In the genomic region with DNA sequence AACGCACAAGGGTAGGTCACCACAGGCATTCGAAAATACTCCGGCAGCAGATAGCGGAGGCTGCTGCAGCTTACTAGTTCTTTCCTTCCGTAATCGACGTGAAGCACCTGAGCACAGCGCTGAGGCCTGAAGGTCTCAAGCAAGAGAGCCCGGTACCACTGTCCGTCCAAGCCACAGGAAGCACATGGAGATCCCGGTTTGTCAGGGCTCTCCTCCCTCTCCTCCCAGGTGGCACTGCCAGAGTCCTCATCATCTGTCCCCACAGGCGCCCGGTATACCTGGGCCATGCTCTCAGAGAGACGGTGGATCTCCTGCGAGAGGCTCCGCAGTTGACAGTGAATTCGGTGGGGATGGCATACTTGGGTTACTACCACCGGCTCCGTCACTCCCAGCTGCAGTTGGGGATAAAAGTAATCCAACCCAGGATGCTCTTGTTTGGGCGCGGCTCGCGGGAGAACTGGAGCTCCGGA, we compare ENCODE assay signal across 10 mouse cellular contexts. TPM values are rescaled to one million over a fixed set of nuclear protein-coding genes. Genes with fewer than 3 reads are reported as not detected.
DNase-seq lines count a peak whose midpoint lies in the region; ATAC-seq and TF ChIP-seq lines count a peak whose summit lies in the region.
"Had no signal": no experiment of that assay in that cellular context is flagged by ENCODE, and none has a peak within 500 bp of the region (broad histone marks: within the 10 kb centered on the region; RNA-seq: fewer than 3 reads in every experiment).

No protein-coding gene starts in this region.

- H3K36me3 ChIP-seq in heart, embryonic 15.5 days = no peaks in the 10 kb centered on the region
- H3K36me3 ChIP-seq in embryonic facial prominence, embryonic 13.5 days = no peaks in the 10 kb centered on the region
- no peaks in the 10 kb centered on the region for H3K36me3 ChIP-seq in hindbrain, postnatal 0 days (ENCODE audit: insufficient read depth, low read length)
- H3K36me3 ChIP-seq in midbrain, embryonic 15.5 days (replicated peaks) = no peaks in the 10 kb centered on the region

- H3K9ac ChIP-seq in heart, embryonic 15.5 days = no peak overlapping the region
- H3K9ac ChIP-seq in embryonic facial prominence, embryonic 13.5 days = peak overlapping the region; percentile 53; the same call in 1 of the 2 replicates
- 0 out of 2 replicates have a peak overlapping the region, but pooled peaks have one; percentile 52 for H3K9ac ChIP-seq in hindbrain, postnatal 0 days (replicated peaks; ENCODE audit: low read length)
- peak overlapping the region; percentile 43 for H3K9ac ChIP-seq in midbrain, embryonic 15.5 days
- H3K9ac ChIP-seq: liver, embryonic 14.5 days had no signal

- peaks cover 15% of the 10 kb centered on the region for H3K4me1 ChIP-seq in heart, embryonic 15.5 days (replicated peaks)
- peaks cover 20% of the 10 kb centered on the region for H3K4me1 ChIP-seq in embryonic facial prominence, embryonic 13.5 days
- H3K4me1 ChIP-seq in hindbrain, postnatal 0 days (ENCODE audit: insufficient read depth, low read length) = peaks cover 12% of the 10 kb centered on the region
- H3K4me1 ChIP-seq in midbrain, embryonic 15.5 days = peaks cover 15% of the 10 kb centered on the region

- 26% methylated on average over 24 of the region's 24 CpGs for WGBS in heart, embryonic 15.5 days
- 20% methylated on average over 24 of the region's 24 CpGs for WGBS in embryonic facial prominence, embryonic 13.5 days
- WGBS in hindbrain, postnatal 0 days = 22% methylated on average over 24 of the region's 24 CpGs
- WGBS in midbrain, embryonic 15.5 days = 17% methylated on average over 24 of the region's 24 CpGs

- H3K27ac ChIP-seq in heart, embryonic 15.5 days = no peak overlapping the region
- H3K27ac ChIP-seq in embryonic facial prominence, embryonic 13.5 days = no peak overlapping the region
- H3K27ac ChIP-seq in hindbrain, postnatal 0 days = no peak overlapping the region
- no peak overlapping the region for H3K27ac ChIP-seq in midbrain, embryonic 15.5 days
- H3K27ac ChIP-seq: liver, embryonic 14.5 days had no signal

- no peaks in the 10 kb centered on the region for H3K9me3 ChIP-seq in heart, embryonic 15.5 days (replicated peaks)
- H3K9me3 ChIP-seq in embryonic facial prominence, embryonic 13.5 days = peaks cover 5% of the 10 kb centered on the region
- H3K9me3 ChIP-seq in hindbrain, postnatal 0 days (ENCODE audit: low read length) = no peaks in the 10 kb centered on the region
- H3K9me3 ChIP-seq in midbrain, embryonic 15.5 days = no peaks in the 10 kb centered on the region

- ATAC-seq in heart, embryonic 15.5 days (replicated peaks; ENCODE audit: insufficient number of reproducible peaks, insufficient read depth, low FRiP score, low read depth) = no peak
- ATAC-seq in embryonic facial prominence, embryonic 13.5 days (ENCODE audit: insufficient number of reproducible peaks, insufficient read depth, low FRiP score, low TSS enrichment, low read depth) = no peak
- peak; percentile 38; the same call in 1 of the 2 replicates for ATAC-seq in hindbrain, postnatal 0 days
- ATAC-seq in midbrain, embryonic 15.5 days (replicated peaks) = peak; percentile 59

- H3K27me3 ChIP-seq in heart, embryonic 15.5 days = peaks cover 43% of the 10 kb centered on the region
- H3K27me3 ChIP-seq in embryonic facial prominence, embryonic 13.5 days = peaks cover 51% of the 10 kb centered on the region
- H3K27me3 ChIP-seq in hindbrain, postnatal 0 days (ENCODE audit: insufficient read depth, low read length) = peaks cover 15% of the 10 kb centered on the region
- peaks cover 29% of the 10 kb centered on the region for H3K27me3 ChIP-seq in midbrain, embryonic 15.5 days (replicated peaks)
- H3K27me3 ChIP-seq: CH12.LX had no signal

- peak overlapping the region; percentile 47 for H3K4me3 ChIP-seq in heart, embryonic 15.5 days
- peak overlapping the region; percentile 48 for H3K4me3 ChIP-seq in embryonic facial prominence, embryonic 13.5 days
- H3K4me3 ChIP-seq in hindbrain, postnatal 0 days (ENCODE audit: low read length) = peak overlapping the region; percentile 43
- peak overlapping the region; percentile 44 for H3K4me3 ChIP-seq in midbrain, embryonic 15.5 days

- no peak for TF ChIP-seq CTCF in hindbrain, postnatal 0 days (IDR thresholded peaks at IDR 0.05; ENCODE audit: low read depth)

- no peak for DNase-seq in heart, adult 18-20 months
- DNase-seq in hindbrain, postnatal 0 days (ENCODE audit: low spot score) = no peak
- DNase-seq in right cerebral cortex, postnatal 10 days (ENCODE audit: low spot score in 2 of 2) = no peak
- DNase-seq in urinary bladder, postnatal 25 days (ENCODE audit: low spot score) = no peak
- no peak for DNase-seq in adrenal gland, postnatal 14 days

- H3K4me2 ChIP-seq in heart, embryonic 15.5 days = peak overlapping the region; percentile 76
- H3K4me2 ChIP-seq in embryonic facial prominence, embryonic 13.5 days = peak overlapping the region; percentile 87
- H3K4me2 ChIP-seq in hindbrain, postnatal 0 days (ENCODE audit: low read depth, low read length) = peak overlapping the region; percentile 61
- peak overlapping the region; percentile 77 for H3K4me2 ChIP-seq in midbrain, embryonic 15.5 days

RNA-seq across cellular contexts. Expression of a gene that starts 1.0 kb away (rescaled TPM):
- not detected in 2 replicates for polyA plus RNA-seq in heart, embryonic 15.5 days (2015; fragmentation: Nextera tagmentation; extraction: Ambion mirVana)
- not detected for total RNA-seq in heart, adult 18-20 months (2021)
- polyA plus RNA-seq in embryonic facial prominence, embryonic 13.5 days (2015; fragmentation: Nextera tagmentation; extraction: Ambion mirVana) = 0.29 and 0.42 TPM in 2 replicates
- 1.6 and 3.5 TPM in 2 replicates for total RNA-seq in hindbrain, postnatal 0 days (2014; rRNA removed)
- 0.43 and 0.79 TPM in 2 replicates for polyA plus RNA-seq in hindbrain, postnatal 0 days (2015; fragmentation: Nextera tagmentation; extraction: Ambion mirVana)
- polyA plus RNA-seq in midbrain, embryonic 15.5 days (2015; fragmentation: Nextera tagmentation; extraction: Ambion mirVana) = 0.60 and 0.70 TPM in 2 replicates
- total RNA-seq in adrenal gland, postnatal 14 days (2021) = not detected in 2 replicates
- total RNA-seq: CH12.LX had no signal

RNA-seq across cellular contexts. Expression of a gene that starts 38.0 kb away (rescaled TPM):
- polyA plus RNA-seq in heart, embryonic 15.5 days (2015; fragmentation: Nextera tagmentation; extraction: Ambion mirVana) = 18.3 and 19.8 TPM in 2 replicates
- 1 to 10 TPM; 1.7 to 3.2 TPM for total RNA-seq in heart, adult 18-20 months (2021)
- 46.3 and 48.2 TPM in 2 replicates for polyA plus RNA-seq in embryonic facial prominence, embryonic 13.5 days (2015; fragmentation: Nextera tagmentation; extraction: Ambion mirVana)
- total RNA-seq in hindbrain, postnatal 0 days (2014; rRNA removed) = 41.8 and 45.1 TPM in 2 replicates
- polyA plus RNA-seq in hindbrain, postnatal 0 days (2015; fragmentation: Nextera tagmentation; extraction: Ambion mirVana) = 70.6 and 71.4 TPM in 2 replicates
- polyA plus RNA-seq in midbrain, embryonic 15.5 days (2015; fragmentation: Nextera tagmentation; extraction: Ambion mirVana) = 124 and 140 TPM in 2 replicates
- total RNA-seq in adrenal gland, postnatal 14 days (2021) = 3.1 and 4.6 TPM in 2 replicates

RNA-seq across cellular contexts. Expression of a gene that starts 38.2 kb away (rescaled TPM):
- polyA plus RNA-seq in heart, embryonic 15.5 days (2015; fragmentation: Nextera tagmentation; extraction: Ambion mirVana) = 48.3 and 57.1 TPM in 2 replicates
- total RNA-seq in heart, adult 18-20 months (2021) = 1 to 10 TPM; 4.5 to 4.6 TPM
- polyA plus RNA-seq in embryonic facial prominence, embryonic 13.5 days (2015; fragmentation: Nextera tagmentation; extraction: Ambion mirVana) = 27.3 and 29.2 TPM in 2 replicates
- total RNA-seq in hindbrain, postnatal 0 days (2014; rRNA removed) = 1.2 and 1.9 TPM in 2 replicates
- 13.3 and 16.0 TPM in 2 replicates for polyA plus RNA-seq in hindbrain, postnatal 0 days (2015; fragmentation: Nextera tagmentation; extraction: Ambion mirVana)
- polyA plus RNA-seq in midbrain, embryonic 15.5 days (2015; fragmentation: Nextera tagmentation; extraction: Ambion mirVana) = 8.6 and 8.7 TPM in 2 replicates
- 6.3 and 12.3 TPM in 2 replicates for total RNA-seq in adrenal gland, postnatal 14 days (2021)

Comparison
In these comparisons a context has a peak if more than half of its experiments do, and no peak if none do; other contexts are left out.
1. ATAC-seq: peak in hindbrain, postnatal 0 days (single experiment) and midbrain, embryonic 15.5 days (single experiment); none in heart, embryonic 15.5 days (single experiment) and embryonic facial prominence, embryonic 13.5 days (single experiment).
2. Peak in every context shown above with its lines, with median percentiles within 50 percentile points of each other: H3K4me2 ChIP-seq and H3K4me3 ChIP-seq.